Mouse (Mus musculus): ENCODE results near the gene Trim15. TPM values are rescaled to one million over a fixed set of nuclear protein-coding genes. Genes with fewer than 3 reads are reported as not detected.
A peak's percentile ranks its signal among the peaks of the same experiment; 100 is the strongest.

The Trim15 gene
- polyA plus RNA-seq, 1 experiment from 2014 or later: 1.2 TPM

DNA sequence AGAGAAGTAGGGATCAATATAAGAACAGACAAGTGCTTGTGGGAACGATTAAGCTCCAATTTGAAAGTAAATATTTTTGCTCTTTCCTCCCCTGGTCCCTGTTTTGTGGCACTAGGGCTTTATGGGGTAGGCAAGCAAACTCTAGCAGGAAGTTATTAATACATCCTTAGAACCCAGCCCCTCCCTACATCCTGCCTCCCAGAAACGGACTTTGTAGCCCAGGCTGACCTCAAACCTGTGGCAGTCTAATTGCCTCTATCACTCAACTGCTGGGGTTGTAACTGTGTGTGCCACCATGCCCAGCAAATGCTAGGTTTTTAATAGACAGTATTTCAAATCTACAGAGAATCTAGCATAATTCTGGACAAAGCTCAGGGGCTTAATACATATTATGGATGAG lies 5.3 kb downstream of the Trim15 start:
- Histone ChIP-seq H3K9ac (no peak overlapping the region), H3K27me3 (replicated peaks) (peaks cover 6% of the 10 kb centered on the region; the same call in 1 of the 2 replicates), H3K9me3 (no peaks in the 10 kb centered on the region), H3K27ac (no peak overlapping the region), H3K4me3 (replicated peaks) (no peak overlapping the region), H3K4me2 (no peak overlapping the region), H3K36me3 (peaks cover 14% of the 10 kb centered on the region; the same call in 1 of the 2 replicates), H3K4me1 (peaks cover 1% of the 10 kb centered on the region; the same call in 1 of the 2 replicates)
- no peak for ATAC-seq (ENCODE audit: insufficient read depth, low FRiP score, low read depth)
- WGBS: 32% methylated on average over 2 of the region's 2 CpGs

DNA sequence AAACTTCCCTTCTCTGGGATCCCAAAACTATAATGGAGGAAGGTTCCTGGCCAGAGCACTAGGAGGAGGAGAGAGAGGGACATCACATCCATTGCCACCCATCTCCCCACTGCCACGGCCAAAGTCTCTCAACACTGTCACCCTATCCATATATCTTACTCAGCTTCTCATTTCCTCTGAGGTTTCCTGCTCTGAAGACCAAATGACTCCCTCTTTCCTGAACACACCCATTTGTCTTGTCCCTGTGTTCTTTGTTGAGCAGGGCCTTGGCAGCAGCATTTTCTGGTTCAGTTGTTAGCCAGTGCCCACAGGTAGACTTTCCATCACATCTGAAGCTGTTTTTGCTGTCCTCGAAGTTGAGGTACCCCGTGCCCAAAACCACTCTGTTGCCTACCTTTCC lies 8.8 kb downstream of the Trim15 start:
- 80% methylated on average over 3 of the region's 3 CpGs for WGBS
- Histone ChIP-seq H3K9ac (no peak overlapping the region), H3K27ac (no peak overlapping the region), H3K36me3 (peaks cover 38% of the 10 kb centered on the region), H3K27me3 (replicated peaks) (no peaks in the 10 kb centered on the region), H3K4me2 (no peak overlapping the region), H3K4me1 (no peaks in the 10 kb centered on the region), H3K9me3 (no peaks in the 10 kb centered on the region), H3K4me3 (replicated peaks) (no peak overlapping the region)
- no peak for ATAC-seq (ENCODE audit: insufficient read depth, low FRiP score, low read depth)

DNA sequence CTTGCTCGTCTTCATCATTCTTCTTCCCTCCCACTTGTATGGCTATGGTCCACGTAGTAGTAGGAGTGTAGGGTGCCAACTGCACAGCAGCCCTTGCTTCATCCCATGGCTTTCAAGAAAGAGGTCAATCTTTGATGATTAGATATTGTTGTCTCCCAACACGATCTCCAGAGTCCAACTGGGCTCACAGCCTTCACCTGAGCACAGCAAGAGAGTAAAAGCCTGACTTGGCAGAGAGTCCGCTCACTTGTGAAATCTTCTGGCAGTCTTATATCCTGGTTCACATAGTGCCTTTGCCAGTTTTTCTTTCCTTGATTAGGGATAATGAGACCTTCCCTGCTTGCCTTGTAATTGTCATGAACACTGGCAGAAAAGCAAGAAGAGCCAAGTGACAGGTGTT lies 10.8 kb downstream of the Trim15 start:
- H3K36me3 ChIP-seq: peaks cover 47% of the 10 kb centered on the region

DNA sequence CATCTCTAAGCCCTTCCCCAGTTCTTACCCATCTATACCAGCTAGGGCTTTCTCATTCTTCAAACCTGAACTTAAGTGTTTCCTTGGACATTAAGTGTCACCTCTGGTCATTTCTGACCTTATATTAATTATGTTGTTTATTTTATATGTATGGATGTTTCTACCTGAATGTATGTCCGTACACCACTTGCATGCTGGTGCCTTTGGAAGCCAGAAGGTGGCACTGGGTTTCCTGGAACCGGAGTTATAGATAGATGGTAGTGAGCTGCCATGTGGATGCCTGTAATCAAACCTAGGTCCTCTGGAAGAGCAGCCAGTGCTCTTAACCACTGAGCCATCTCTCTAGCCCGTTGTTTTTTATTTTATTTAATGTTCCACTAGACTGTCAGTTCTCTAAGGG lies 11.5 kb downstream of the Trim15 start:
- peaks cover 53% of the 10 kb centered on the region for H3K36me3 ChIP-seq
- H3K4me2 ChIP-seq: no peak overlapping the region
- H3K27me3 ChIP-seq (replicated peaks): no peaks in the 10 kb centered on the region
- H3K9me3 ChIP-seq: no peaks in the 10 kb centered on the region
- no peak for ATAC-seq (ENCODE audit: insufficient read depth, low FRiP score, low read depth)
- 90% methylated on average over 3 of the region's 3 CpGs for WGBS
- no peak overlapping the region for H3K9ac ChIP-seq
- H3K4me1 ChIP-seq: peaks cover 5% of the 10 kb centered on the region; the same call in 1 of the 2 replicates
- no peak overlapping the region for H3K27ac ChIP-seq
- H3K4me3 ChIP-seq (replicated peaks): no peak overlapping the region

More for the DNA sequence above, 10.8 kb downstream of the Trim15 start:
- Histone ChIP-seq H3K4me2 (no peak overlapping the region), H3K27me3 (replicated peaks) (no peaks in the 10 kb centered on the region), H3K4me3 (replicated peaks) (no peak overlapping the region), H3K4me1 (peaks cover 4% of the 10 kb centered on the region; the same call in 1 of the 2 replicates), H3K27ac (no peak overlapping the region), H3K9me3 (no peaks in the 10 kb centered on the region), H3K9ac (no peak overlapping the region)
- ATAC-seq (ENCODE audit: insufficient read depth, low FRiP score, low read depth): no peak
- WGBS: 89% methylated on average over 4 of the region's 4 CpGs

DNA sequence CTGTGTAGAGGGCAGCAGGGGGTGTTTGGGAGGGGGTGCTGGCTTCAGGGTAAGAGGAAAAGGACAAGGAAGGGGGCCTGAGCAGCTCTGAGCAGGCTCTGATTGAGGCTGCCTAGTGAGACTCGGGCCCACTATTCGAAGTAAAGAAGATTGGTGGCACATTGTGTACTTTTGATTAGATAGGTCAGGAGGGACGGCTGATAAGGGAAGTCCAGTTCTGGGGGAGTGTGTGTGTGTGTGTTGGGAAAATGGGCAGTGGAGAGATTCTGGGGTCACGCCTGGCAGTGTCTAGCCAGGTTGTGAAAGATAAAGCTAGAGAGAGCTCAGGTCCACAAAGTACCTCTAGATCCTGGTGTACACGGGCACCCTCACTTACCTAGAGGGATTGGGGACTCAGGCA lies 15.4 kb downstream of the Trim15 start:
- Histone ChIP-seq H3K9me3 (no peaks in the 10 kb centered on the region), H3K27me3 (replicated peaks) (no peaks in the 10 kb centered on the region), H3K4me2 (no peak overlapping the region), H3K4me1 (peaks cover 5% of the 10 kb centered on the region; the same call in 1 of the 2 replicates), H3K4me3 (replicated peaks) (no peak overlapping the region), H3K9ac (no peak overlapping the region), H3K36me3 (peaks cover 39% of the 10 kb centered on the region), H3K27ac (no peak overlapping the region)
- WGBS: 74% methylated on average over 5 of the region's 5 CpGs
- ATAC-seq (ENCODE audit: insufficient read depth, low FRiP score, low read depth): no peak; the same call in 1 of the 2 replicates

DNA sequence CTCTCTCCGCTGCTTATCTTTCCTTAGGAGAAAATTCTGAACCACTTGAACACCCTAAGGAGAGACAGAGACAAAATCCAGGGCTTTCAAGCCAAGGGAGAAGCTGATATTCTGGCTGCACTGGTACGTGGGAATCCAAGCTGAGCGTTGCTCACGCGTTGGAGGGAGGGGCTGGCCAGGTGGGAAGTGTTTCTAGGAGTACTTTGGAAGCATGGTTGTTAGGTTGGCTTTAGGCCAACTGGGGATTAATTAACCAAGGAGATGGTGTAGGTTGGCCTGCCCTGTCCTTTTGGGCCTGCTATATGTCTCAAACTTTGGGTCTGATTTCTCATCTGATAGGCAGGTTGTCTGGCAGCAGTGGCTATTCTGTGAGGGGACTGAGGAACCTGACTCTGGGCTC lies 15.8 kb downstream of the Trim15 start:
- H3K4me3 ChIP-seq (replicated peaks): no peak overlapping the region
- no peaks in the 10 kb centered on the region for H3K27me3 ChIP-seq (replicated peaks)
- H3K27ac ChIP-seq: no peak overlapping the region
- no peak overlapping the region for H3K9ac ChIP-seq
- peaks cover 5% of the 10 kb centered on the region; the same call in 1 of the 2 replicates for H3K4me1 ChIP-seq
- H3K4me2 ChIP-seq: no peak overlapping the region
- WGBS: 54% methylated on average over 5 of the region's 5 CpGs
- ATAC-seq (ENCODE audit: insufficient read depth, low FRiP score, low read depth): peak; percentile 32; the same call in 1 of the 2 replicates
- no peaks in the 10 kb centered on the region for H3K9me3 ChIP-seq
- peaks cover 35% of the 10 kb centered on the region for H3K36me3 ChIP-seq

DNA sequence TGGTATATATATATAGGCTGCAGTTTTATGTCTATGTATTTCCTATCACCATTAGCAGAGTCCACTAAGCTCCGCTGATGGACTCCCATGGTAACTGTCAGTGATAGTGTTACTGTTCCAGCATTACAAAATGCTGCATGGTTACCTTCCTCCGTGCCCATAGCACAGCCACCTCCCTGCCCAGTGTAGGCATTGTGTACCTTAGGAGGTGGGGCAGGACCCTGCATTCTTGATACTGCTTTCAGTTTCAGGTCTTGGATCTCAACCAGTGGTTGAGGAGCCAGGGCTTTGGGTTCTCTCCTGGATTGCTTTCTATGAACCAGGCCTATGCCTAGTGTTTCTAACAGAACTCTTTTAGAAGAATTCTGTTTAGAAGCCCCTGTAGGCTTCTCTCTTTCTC lies 17.0 kb downstream of the Trim15 start:
- Histone ChIP-seq H3K36me3 (peaks cover 29% of the 10 kb centered on the region), H3K4me2 (no peak overlapping the region), H3K9me3 (no peaks in the 10 kb centered on the region), H3K27ac (no peak overlapping the region), H3K27me3 (replicated peaks) (no peaks in the 10 kb centered on the region), H3K9ac (no peak overlapping the region), H3K4me1 (peaks cover 5% of the 10 kb centered on the region; the same call in 1 of the 2 replicates), H3K4me3 (replicated peaks) (no peak overlapping the region)
- whole genome bisulfite sequencing: 71% methylated on average over 2 of the region's 2 CpGs
- peak; percentile 73 for ATAC-seq (ENCODE audit: insufficient read depth, low FRiP score, low read depth)

DNA sequence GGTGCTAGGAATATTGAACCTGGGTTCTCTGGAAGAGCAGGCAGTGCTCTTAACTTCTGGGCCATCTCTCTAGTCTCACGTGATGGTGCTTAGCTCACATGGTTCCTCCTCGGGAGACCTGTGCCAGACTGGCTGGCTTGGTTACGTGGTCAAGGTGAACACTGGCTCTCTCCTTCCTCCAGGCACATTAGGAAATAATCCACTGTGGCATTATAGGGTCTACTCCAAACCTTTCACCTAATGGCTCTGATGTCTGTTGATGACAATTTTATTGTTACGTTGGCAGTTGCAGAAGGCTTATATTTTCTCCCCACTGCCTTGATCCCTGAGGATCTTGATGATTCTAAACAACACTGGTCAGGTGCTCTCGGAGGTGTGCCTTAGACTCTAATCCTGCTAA lies 18.1 kb downstream of the Trim15 start:
- WGBS: 70% methylated on average over 5 of the region's 5 CpGs
- H3K4me2 ChIP-seq: no peak overlapping the region
- H3K27me3 ChIP-seq (replicated peaks): no peaks in the 10 kb centered on the region
- H3K27ac ChIP-seq: no peak overlapping the region
- no peaks in the 10 kb centered on the region for H3K9me3 ChIP-seq
- ATAC-seq (ENCODE audit: insufficient read depth, low FRiP score, low read depth): no peak
- peaks cover 21% of the 10 kb centered on the region for H3K36me3 ChIP-seq
- H3K9ac ChIP-seq: no peak overlapping the region
- peaks cover 8% of the 10 kb centered on the region; the same call in 1 of the 2 replicates for H3K4me1 ChIP-seq
- H3K4me3 ChIP-seq (replicated peaks): no peak overlapping the region

DNA sequence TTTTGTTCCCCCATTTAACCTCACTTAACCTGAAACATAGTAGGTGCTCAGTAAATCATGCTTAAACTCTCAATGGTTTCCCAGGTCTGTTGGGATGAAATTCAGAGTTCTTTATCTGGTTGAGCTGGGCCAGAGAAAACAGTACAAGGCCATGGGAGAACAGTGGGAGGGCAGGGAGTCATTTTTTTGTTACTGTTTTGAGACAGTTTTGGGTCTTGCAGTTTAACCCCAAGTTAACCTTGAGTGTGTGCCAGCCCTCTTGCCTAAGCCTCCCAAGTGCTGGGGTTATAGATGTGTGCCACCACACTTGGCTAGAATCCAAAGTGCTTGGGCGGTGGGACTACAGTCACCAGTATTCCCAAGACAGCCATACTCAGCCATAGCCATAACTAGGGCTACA lies 22.3 kb downstream of the Trim15 start:
- no peak for ATAC-seq (ENCODE audit: insufficient read depth, low FRiP score, low read depth)
- Histone ChIP-seq H3K36me3 (no peaks in the 10 kb centered on the region), H3K9me3 (no peaks in the 10 kb centered on the region), H3K4me2 (no peak overlapping the region), H3K27ac (no peak overlapping the region), H3K4me1 (0 out of 2 replicates have a peak, but pooled peaks cover 3% of the 10 kb centered on the region), H3K27me3 (replicated peaks) (no peaks in the 10 kb centered on the region), H3K4me3 (replicated peaks) (no peak overlapping the region), H3K9ac (no peak overlapping the region)
- 83% methylated on average over 1 of the region's 1 CpGs for WGBS

DNA sequence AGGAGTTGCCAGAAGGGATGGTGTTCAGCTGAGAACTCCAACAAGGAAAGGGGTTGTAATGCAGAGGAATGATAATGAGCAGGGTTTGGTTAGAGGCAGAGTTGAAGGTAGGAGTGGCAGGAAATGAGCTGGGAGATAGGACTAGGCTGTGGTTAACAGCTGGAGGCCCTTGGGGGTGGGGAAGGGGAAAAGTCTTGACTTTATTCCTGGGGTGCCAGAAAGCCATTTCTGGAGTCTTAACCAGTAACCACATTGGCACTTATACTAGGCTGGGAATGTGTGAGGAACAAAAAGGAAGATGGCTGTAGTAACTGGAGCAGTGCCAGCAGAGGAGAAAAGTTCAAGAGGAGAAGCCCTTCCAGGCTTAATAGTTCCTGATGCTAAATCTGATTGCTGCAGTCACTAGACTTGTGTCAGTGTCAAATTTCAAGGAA lies 22.7 kb downstream of the Trim15 start:
- peak; percentile 58; the same call in 1 of the 2 replicates for ATAC-seq (ENCODE audit: insufficient read depth, low FRiP score, low read depth)
- Histone ChIP-seq H3K9ac (no peak overlapping the region), H3K4me3 (replicated peaks) (no peak overlapping the region), H3K27me3 (replicated peaks) (no peaks in the 10 kb centered on the region), H3K27ac (no peak overlapping the region), H3K4me2 (no peak overlapping the region), H3K9me3 (no peaks in the 10 kb centered on the region), H3K36me3 (no peaks in the 10 kb centered on the region), H3K4me1 (0 out of 2 replicates have a peak, but pooled peaks cover 3% of the 10 kb centered on the region)

DNA sequence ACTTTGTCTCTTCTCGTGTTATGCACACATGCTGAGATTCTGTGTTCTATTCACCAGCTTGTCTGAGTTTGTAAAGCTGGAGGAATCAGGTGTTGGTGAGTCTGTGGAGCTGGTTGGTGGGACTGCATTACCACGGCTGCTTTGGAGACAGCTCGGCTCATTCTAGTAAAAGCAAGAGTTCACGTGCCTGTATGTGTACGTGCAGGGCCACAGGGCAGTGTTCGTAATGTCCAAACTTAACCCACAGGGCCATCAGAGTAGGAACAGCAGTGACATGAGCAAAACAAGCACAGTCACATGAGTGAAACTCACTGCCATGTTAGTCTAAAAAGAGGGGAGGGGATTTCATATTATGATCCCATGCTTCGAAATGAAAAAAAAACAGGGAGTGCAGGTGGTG lies 23.3 kb downstream of the Trim15 start:
- no peaks in the 10 kb centered on the region for H3K9me3 ChIP-seq
- ATAC-seq (ENCODE audit: insufficient read depth, low FRiP score, low read depth): no peak
- H3K36me3 ChIP-seq: no peaks in the 10 kb centered on the region
- no peak overlapping the region for H3K4me2 ChIP-seq
- 80% methylated on average over 7 of the region's 7 CpGs for WGBS
- 0 out of 2 replicates have a peak, but pooled peaks cover 3% of the 10 kb centered on the region for H3K4me1 ChIP-seq
- H3K4me3 ChIP-seq (replicated peaks): no peak overlapping the region
- H3K27me3 ChIP-seq (replicated peaks): no peaks in the 10 kb centered on the region
- H3K9ac ChIP-seq: no peak overlapping the region
- no peak overlapping the region for H3K27ac ChIP-seq

DNA sequence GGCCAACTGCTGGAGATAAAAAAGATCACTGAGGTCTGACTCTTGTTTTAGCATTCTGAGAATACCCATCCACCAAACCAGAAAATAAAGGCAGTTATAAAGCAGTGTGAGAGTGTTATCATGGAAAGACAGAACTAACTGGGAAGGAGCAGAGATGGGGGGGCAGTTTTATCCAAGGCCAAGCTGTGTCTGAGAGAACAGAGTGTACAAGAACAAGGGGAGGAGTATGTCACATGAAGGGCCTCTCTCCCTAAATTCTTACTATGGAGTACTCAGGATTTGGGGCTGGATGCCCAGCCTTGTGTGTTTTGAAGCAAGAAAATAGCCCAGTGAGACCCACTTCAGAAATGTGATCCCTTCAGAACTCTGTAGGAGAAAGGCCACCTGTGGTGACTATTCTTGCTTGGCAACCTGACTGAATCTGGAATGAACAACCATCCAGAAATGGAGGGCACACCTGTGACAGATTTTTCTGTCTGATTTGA lies 26.0 kb downstream of the Trim15 start:
- Histone ChIP-seq H3K4me1 (peaks cover 9% of the 10 kb centered on the region), H3K9ac (no peak overlapping the region), H3K36me3 (no peaks in the 10 kb centered on the region), H3K27me3 (replicated peaks) (no peaks in the 10 kb centered on the region), H3K27ac (no peak overlapping the region), H3K4me3 (replicated peaks) (no peak overlapping the region), H3K9me3 (no peaks in the 10 kb centered on the region), H3K4me2 (no peak overlapping the region)
- no peak for ATAC-seq (ENCODE audit: insufficient read depth, low FRiP score, low read depth)

DNA sequence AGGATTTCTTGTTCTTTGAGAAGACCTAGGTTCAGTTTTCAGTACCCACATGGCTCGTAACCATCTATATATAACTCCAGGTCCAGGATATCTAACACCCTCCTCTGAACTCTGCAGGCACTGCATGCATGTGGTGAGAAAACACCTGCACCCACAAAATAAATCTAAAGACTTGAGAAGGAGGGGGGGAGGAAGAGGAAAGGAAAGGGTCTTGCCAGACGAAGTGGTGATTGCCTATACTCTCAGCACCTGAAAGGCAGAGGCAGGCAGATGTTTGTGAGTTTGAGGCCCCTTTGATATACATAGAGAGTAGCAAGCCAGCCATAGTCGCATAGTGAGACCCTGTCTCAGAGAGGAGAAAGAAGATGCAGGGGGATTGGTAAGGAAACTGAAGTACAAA lies 27.1 kb downstream of the Trim15 start:
- Histone ChIP-seq H3K4me1 (peaks cover 13% of the 10 kb centered on the region), H3K9ac (no peak overlapping the region), H3K4me2 (no peak overlapping the region), H3K4me3 (replicated peaks) (no peak overlapping the region), H3K36me3 (no peaks in the 10 kb centered on the region), H3K27me3 (replicated peaks) (no peaks in the 10 kb centered on the region), H3K9me3 (no peaks in the 10 kb centered on the region), H3K27ac (no peak overlapping the region)
- WGBS: 79% methylated on average over 3 of the region's 3 CpGs
- ATAC-seq (ENCODE audit: insufficient read depth, low FRiP score, low read depth): no peak
